Mouse (Mus musculus) embryo, embryonic 10 days (tissue): Measurements from ENCODE around the gene Gm17482.

Source experiments
- DNase-seq: peaks from one replicate; pipeline ENCODE4 v3.0.0-alpha.2; 2015; ENCODE audit warnings: low spot score

Gene Gm17482

GRCm38 (mm10) chr6:115291823-115292222 lies 64.7 kb downstream of the Gm17482 start:
- no peak for DNase-seq

- DNase-seq: no peak
Observed at GRCm38 (mm10) chr6:115292621-115293020, 65.5 kb downstream of the Gm17482 start.

GRCm38 (mm10) chr6:115293877-115294276 lies 66.7 kb downstream of the Gm17482 start:
- no peak for DNase-seq

- DNase-seq: no peak
Observed at GRCm38 (mm10) chr6:115307134-115307533, 80.0 kb downstream of the Gm17482 start.
